Mouse (Mus musculus) urinary bladder, postnatal 36 days (tissue): ENCODE measurements around the gene Olfr1024.

Experiments used
- DNase-seq, 2 experiments: peaks; one replicate each; pipeline ENCODE4 v3.0.0; 2022; ENCODE audit warnings: low spot score in 2 of 2, mixed read lengths in 1 of 2

Olfr1024 gene

DNA sequence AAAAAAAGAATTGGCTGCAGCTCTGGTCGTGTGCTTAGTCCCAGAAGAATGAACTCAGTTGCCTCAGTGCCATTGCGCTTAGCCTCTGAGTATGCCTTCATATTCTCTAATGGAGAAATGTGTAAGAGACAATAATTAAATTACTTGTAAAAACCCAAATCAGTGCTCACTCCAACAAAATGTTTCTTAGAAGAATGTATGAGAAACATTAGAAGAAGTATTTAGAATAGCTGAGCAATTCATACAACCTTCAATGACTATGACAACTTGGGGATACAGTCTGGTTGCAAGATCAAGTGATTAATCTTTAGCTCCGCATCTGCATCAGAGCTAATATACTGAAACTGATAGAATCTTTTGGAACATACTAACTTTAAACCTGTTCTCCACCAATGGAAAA, at the start of gene Olfr1024:
Gene Olfr1024 (minus strand): TSS at position 101 of the 400 bp plus-strand sequence.
- no peak for DNase-seq

DNA sequence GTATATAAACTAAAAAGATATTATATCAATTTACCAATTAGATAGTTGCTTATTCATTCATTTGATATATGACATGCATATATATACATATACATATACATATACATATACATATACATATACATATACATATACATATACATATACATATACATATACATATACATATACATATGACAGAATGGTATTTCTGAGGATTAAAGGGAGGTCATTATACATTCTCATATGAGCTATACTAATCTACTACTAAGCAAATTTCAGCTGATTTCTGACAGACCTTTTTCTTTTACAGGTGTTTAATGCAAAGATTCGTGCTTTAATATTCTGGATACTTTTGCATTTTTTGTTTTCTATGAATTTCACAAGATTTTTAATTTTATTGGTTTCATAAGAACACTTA, 45.3 kb upstream of the Olfr1024 start, which contains the start of gene Olfr1028:
Gene Olfr1028 (plus strand): TSS at position 301 of the 400 bp plus-strand sequence.
- DNase-seq, result no peak

DNA sequence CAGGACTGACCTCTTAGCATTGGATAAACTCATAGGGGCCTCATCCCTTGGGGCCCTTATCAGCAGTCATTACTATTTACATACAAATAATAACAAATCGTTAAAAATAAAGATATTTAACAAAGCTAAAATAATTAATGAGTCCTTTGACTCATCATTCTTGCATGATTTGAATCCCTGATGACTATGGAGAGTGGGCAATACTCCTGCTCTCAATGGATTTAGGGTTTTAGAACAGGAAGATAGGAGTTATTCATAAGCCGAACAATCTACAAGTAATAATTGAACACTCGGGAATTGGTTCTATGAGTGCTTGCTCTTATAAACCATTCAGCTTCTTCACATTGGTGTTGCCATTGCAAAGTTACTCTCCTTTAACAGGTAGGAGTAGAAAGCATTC, 16.4 kb upstream of the Olfr1024 start, which contains the start of gene Olfr1026:
Gene Olfr1026 (plus strand): TSS at position 301 of the 400 bp plus-strand sequence.
- no peak for DNase-seq

DNA sequence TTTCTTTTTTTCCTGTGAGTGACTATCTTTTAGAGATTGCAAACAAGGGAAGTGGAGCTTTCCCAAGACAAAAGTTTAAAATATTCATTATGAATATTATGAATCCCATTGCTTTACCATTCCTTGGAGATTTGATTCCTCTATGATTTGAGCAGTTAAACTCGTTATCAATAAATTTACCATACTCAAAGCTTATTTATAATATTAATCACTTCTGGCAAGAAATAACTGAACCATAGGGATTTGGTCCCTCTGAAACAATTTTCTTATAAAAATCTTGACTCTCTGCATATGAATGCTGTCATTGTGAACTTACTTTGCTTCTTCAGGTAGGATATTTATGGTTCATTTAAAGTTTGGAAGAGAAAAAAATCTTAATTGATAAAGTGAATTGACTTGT, 10.0 kb upstream of the Olfr1024 start, which contains the start of gene Olfr1025-ps1:
Gene Olfr1025-ps1 (plus strand): TSS at position 301 of the 400 bp plus-strand sequence.
- DNase-seq, result no peak

DNA sequence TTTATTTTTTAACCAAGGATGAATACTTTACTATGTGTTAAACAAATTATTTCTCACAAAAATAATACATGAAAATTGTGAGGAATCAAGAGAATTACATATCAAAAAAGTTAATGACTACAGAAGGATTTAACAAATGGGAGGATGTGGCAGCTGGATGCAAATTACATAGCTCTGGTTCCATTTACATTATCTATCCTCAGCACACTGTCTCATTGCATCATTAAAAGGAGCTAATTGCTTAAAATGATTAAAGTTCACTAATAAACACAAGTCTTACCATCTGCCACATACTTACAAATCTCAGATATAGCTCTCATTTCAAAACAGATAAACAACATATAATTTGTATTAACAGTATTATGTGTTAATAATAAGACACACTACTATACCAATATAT, 8.3 kb upstream of the Olfr1024 start:
- no peak for DNase-seq

DNA sequence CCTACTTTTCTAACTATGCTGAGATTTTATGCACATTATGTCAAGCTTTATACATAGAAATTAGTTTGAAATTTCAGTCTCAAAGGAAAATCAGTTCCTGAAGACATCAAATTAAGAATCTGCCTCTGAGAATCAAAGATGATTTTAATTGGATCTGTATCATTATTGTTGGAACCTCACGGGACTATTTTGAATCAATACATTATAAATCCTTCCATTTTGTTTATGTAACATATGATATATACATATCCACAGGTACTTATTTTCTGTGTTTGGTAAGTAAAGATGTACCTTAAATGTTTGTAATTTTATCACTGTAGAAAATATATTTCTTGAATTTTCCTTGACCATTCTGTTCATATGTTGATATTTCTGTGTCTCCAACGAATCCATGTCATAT, 19.5 kb downstream of the Olfr1024 start, which contains the start of gene Olfr1023:
Gene Olfr1023 (plus strand): TSS at position 301 of the 400 bp plus-strand sequence.
- DNase-seq, result no peak

DNA sequence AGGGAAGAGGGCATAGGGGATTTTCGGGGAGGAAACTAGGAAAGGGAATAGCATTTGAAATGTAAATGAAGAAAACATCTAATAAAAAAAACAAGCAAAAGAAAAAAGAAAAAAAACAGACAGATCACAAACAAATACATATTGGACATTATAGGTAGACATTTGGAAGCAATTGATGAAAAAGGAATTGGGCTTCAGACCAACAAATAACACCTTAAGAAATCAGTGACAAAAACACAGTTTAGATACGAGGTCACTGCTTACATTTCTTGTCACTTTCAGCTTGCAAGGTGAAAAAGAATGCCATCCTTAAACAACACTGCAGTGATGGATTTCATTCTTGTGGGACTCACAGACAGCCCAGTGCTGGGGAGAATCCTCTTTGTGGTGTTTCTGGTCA, 36.6 kb downstream of the Olfr1024 start, which contains the start of gene Olfr1022:
Gene Olfr1022 (plus strand): TSS at position 301 of the 400 bp plus-strand sequence.
- DNase-seq, result no peak
